Mouse (Mus musculus): ENCODE measurements around the gene Wfikkn2.

Gene Wfikkn2

GRCm38 (mm10) chr11:94261585-94262370 is 16.0 kb upstream of the Wfikkn2 start:
- DNase-seq, result no peak

DNA sequence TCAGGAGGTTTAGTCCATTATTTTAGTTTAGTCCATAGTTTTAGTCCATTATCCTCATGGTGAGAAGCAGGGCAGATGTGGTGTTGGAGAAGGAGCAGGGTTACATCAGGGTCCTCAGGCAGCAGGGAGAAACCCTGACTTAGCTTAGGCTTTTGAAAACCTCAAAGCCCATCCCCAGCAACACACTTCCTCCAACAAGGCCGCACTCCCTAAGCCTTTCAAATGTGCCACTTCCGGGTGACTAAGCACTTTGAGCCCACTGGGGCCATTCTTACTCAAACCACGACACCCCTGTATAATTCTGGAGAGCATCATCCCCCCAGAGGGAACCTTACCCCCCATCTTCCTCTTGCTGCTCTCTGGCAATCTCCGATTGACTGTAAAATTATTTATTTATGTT is 14.0 kb upstream of the Wfikkn2 start:
- DNase-seq, result no peak

DNA sequence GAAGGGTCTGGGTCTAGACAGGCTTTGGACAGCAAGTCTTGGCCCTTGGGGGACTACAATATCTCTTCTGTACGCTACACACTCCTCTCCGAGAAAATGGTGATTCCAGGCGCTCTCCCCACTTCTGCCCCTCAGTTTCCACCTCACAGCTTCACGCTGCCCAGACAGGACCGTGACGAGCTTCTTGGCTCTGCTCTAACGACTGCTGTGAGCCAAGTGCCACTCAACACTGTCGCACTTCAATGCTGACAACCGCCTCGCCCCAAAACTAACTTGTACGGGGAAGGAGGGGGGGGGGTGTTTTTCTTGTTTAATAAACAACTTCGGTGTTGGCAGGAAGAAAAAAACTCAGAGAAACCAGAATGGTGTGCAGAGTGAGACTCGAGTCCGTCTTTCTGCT is 12.2 kb upstream of the Wfikkn2 start:
- DNase-seq, result no peak

- DNase-seq, result no peak
Observed at GRCm38 (mm10) chr11:94255733-94256132, 9.9 kb upstream of the Wfikkn2 start.

DNA sequence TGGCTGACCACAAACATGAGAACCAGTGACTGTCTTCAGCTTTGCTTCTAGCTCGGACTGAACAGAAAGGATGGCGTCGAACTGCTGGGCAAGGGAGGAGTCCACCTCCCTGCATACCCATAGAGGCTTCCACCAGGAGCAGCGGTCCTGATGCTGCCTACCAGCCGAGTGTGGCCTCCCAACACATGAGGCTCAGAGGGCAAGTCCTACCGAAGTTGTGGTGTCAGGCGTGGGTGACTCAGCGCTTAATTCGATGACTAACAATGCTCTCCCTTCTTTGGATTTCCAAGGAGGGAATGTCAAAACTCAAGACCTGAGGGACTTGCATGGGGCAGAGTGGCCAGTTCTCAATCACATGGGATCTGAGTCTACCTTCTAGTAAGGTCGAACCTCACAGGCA is 7.9 kb upstream of the Wfikkn2 start:
- no peak for DNase-seq

GRCm38 (mm10) chr11:94253156-94253555 is 7.4 kb upstream of the Wfikkn2 start:
- no peak for DNase-seq

GRCm38 (mm10) chr11:94246789-94247061 is 920 bp upstream of the Wfikkn2 start:
- no peak for DNase-seq

DNA sequence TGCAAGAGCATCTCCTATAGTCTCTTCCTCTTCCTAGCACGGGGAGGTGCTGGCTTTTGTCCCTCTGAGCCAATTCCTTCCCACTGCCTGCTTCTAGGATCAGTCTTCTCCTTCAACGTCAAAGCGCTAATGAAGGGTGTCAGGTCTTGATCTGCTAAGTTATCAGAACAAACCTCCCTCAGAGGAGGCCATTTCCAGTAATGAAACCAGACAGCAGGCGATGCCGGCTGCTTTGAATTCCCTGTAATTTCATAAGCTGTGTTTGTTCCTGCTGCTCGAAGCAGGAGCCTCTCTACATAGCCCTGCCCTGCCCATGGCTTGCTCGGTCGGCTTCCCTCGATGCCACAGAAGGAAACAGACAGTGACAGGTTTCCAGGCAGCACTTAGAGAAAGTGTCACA is 1.4 kb downstream of the Wfikkn2 start:
- no peak for DNase-seq

DNA sequence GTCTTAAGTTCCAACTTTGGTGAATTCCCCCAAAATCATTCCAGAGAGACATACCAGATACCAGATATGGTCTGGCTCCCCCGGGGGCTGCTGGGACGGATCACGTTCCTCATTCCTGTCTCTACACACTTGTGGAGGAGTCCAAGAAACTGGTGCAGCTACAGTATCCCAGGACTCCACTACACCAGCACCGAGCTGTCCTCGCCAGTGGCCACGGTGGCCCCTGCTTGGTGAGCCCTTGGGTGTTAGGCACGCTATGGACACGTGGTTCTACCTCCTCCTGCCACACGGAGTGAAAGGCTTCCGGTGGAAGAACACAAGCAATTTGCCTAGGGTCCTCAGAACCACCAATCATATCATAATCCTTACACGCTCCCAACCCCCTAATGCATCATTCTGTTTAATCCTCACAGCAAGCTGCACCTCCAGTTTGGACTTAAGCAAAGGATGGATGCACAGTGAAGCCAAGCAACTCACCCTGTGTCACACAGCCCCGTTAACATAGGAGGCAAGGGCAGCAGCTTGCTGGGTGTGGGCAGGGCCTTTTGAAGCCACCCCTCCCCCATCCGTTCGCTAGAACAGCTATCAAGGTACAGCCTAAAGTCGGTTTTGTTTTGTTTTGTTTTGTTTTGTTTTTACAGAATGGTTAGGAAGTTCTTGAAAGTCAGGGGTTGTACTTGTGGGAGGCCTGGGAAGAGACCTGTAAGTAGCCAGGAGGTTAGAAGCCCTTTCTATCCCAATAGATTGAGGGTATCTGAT is 2.2 kb downstream of the Wfikkn2 start:
- DNase-seq, result no peak

- no peak for DNase-seq
Observed at GRCm38 (mm10) chr11:94242760-94243421, 2.9 kb downstream of the Wfikkn2 start.

GRCm38 (mm10) chr11:94239706-94240105 is 6.1 kb downstream of the Wfikkn2 start:
- no peak for DNase-seq

DNA sequence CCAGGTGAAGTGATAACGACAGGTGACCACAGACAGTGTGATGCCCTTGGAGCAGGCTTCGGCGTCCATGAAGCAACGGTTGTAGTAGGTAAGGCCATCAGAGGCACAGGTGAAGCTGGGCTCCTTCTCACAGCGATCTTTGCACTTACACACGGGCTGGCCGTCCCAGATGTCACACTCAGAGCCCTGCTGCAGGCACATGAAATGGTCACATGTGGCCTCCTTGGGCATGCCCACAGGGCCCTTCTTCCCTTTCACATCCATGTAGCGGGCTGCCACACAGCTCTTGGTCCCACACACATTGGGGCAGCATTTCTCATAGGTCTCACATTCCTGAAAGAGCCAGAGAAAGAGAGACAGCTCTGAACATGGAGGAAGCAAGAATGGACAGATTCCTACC is 7.0 kb downstream of the Wfikkn2 start:
- DNase-seq, result no peak

GRCm38 (mm10) chr11:94236074-94236473 is 9.7 kb downstream of the Wfikkn2 start:
- DNase-seq, result peak; percentile 68 to 75

GRCm38 (mm10) chr11:94234857-94235256 is 10.9 kb downstream of the Wfikkn2 start:
- DNase-seq, result no peak

DNA sequence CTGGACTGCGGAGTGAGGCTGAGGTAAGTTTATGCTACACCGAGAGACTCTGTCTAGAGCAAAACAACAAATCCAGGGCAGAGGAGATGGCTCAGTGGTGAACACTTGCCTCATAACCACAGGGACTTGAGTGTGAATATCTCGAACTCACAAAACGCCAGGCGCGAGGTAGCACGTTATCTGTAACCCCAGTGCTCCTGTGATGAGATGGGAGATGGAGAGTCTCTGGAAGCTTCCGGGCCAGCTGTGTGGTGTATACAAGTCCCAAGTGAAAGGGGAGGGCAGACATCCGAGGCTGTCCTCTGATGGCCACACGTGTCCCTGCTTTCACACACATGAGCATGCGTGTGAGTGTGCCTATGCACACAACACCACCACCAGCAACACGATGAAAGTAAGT is 11.4 kb downstream of the Wfikkn2 start:
- DNase-seq, result no peak

GRCm38 (mm10) chr11:94233405-94233804 is 12.4 kb downstream of the Wfikkn2 start:
- DNase-seq, result no peak

DNA sequence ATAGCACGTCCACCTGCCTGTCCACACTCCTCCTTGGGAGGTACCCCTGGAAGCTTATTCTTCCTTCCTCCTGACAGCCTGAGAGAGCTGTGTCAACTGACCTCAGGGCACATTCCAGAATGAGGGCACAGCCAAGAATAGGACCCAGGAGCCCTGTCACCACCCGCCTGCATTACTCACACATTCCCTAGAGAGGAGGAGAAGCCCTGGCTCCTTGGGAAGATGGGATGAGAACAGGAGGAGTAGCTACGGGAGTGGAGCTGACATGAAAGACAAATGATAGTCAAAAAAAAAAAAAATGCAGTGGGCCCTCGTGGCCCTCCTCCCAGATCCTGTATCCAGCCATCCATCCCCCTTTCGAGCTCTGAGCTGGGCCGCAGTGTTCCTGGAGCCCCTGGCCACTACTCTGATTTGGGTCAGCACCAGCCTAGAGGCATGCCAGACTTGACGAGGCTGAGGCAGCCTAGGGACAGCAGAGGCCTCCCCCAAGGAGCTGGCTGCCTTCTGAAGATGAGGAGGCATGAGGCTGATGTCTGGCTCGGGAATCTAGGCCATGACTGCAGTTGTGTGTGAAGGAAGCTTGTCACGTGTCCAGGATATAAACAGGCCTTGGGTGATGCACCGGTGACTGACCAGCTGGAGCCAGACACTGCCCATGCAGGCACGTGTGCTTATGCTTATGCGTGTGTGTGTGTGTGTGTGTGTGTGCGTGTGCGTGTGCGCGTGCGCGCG is 13.8 kb downstream of the Wfikkn2 start:
- DNase-seq, result no peak

DNA sequence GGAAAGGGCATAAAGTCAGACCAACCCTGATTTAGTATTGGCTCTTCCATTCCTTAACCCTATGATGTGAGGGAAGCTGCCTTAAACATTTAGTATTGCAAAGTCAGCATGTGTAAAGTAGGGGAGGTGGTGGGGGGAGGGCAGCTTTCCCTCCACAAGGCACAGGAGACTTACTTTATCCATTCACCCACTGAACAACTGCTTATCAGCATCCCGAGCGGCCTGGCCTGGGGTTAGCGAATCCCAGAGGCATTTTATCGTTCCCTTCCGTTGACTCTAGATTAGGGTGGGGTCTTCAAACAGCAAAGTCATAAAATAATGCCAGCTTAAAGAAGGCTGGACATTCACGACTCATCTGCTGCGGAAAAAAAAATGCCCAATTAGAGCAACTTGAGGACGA is 15.6 kb downstream of the Wfikkn2 start:
- DNase-seq, result no peak

DNA sequence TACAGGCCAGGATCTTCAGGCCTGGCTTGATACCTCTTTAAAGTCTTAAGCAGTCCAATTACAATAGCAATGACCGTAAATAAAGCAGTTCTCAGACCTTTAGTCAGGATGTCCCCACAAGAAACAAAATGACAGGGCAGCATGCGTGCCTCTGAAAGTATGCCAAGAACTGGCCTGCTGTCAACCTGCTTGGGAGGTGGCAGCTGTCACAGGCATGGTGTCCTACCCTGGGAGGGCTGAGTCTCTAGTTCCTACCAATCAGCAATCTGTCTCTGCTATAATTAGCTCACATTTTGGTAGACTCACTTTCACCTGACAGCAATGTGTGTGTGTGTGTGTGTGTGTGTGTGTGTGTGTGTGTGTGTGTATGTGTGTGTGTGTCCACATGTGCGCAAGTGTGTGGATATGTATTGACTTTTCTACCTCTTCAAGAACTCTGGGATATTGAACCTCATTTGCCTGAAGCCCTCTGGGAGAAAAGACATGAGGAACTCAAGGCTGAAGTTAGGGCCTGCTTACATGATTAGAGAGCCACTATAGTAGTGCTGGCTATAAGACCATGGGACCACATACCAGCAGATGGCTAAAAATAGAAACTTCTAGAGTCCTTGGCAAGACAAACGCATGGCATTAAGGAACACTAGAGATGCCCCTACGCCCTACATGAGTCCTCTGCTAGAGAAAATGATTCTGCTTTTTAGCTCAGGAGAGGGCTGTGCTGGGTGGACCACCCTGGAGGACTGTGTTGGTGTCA is 16.4 kb downstream of the Wfikkn2 start:
- no peak for DNase-seq

- no peak for DNase-seq
Observed at GRCm38 (mm10) chr11:94228416-94228815, 17.4 kb downstream of the Wfikkn2 start.

DNA sequence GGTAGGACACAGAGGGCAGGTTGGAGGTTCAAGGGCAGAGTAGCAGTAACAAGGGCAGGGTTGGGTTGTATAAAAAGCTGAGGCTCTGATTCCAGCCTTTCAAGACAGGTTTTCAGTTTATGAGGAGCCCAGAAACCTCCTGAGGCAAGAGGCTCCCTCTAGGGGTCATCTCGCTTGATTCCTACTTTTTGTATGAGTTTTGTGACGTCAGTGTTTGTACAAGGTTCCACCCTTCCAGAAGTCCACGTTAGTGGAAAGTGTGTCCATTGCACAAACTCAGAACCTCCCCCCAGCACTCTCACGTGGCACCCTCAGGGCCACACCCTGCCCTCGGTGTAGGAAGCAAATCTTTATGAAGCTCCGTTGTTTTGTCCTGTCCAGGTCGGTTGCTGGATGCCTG is 19.8 kb downstream of the Wfikkn2 start:
- peak; percentile 35 to 52 for DNase-seq

GRCm38 (mm10) chr11:94223531-94223930 is 22.3 kb downstream of the Wfikkn2 start:
- DNase-seq, result no peak

- no peak for DNase-seq
Observed at GRCm38 (mm10) chr11:94221257-94221656, 24.5 kb downstream of the Wfikkn2 start.

Measured in B cell, adult 2 months (primary cell).